Mouse (Mus musculus): ENCODE data around the gene Stim2. TPM values are rescaled to one million over a fixed set of nuclear protein-coding genes. Genes with fewer than 3 reads are reported as not detected.
A peak's percentile ranks its signal among the peaks of the same experiment; 100 is the strongest.

Stim2 gene
- polyA plus RNA-seq, 1 experiment from 2014 or later = 23.0 TPM

DNA sequence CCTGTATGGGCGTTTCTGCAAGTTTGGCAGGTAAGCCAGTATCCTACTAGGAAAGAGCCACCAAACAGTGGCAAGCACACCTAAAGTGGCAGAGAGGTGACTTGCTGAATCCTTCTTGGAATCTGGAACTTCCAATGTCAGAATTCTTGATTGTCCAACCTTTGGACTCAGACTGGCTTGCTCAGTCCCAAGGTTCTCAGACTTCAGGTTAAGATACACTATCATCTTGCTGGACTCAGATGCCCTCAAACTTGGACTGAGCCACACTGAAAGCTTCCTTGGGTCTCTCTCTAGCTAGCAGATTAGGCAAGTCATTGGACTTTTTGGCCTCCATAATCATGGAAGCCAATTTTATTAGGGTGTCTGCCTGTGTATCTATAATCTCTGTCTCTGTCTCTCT is 10.8 kb upstream of the Stim2 start:
- Histone ChIP-seq H3K27me3 (replicated peaks; ENCODE audit: control insufficient read depth, insufficient read depth, low read length) (no peaks in the 10 kb centered on the region), H3K4me2 (ENCODE audit: low read length) (no peak overlapping the region)
- 74% methylated on average over 1 of the region's 1 CpGs for WGBS

DNA sequence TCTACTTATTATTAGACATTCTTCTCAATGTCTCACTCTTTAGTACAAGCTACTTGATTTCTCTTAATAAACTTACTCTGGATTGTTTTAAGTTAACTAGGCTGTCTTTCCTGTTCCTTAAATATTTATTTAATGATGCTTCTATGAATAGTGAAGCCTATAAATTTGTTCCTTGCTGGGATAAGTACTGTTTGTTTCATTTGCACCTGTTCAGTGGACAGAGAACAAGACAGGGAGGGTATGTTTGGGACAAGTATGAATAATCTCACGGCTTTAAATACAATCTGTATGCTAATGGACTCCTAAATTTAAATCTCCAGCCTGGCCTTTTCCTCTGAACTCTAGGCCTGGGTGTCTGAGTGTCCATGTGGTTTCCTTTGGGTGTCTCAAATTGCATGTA is 10.2 kb upstream of the Stim2 start:
- H3K9ac ChIP-seq (ENCODE audit: low read depth, low read length) = no peak overlapping the region
- ATAC-seq = no peak
- no peak overlapping the region for H3K4me3 ChIP-seq (ENCODE audit: low read length)
- H3K36me3 ChIP-seq (ENCODE audit: control insufficient read depth, insufficient read depth, low read length) = no peaks in the 10 kb centered on the region
- no peaks in the 10 kb centered on the region for H3K9me3 ChIP-seq (ENCODE audit: control insufficient read depth, low read length)
- WGBS = 75% methylated on average over 1 of the region's 1 CpGs
- H3K27me3 ChIP-seq (replicated peaks; ENCODE audit: control insufficient read depth, insufficient read depth, low read length) = no peaks in the 10 kb centered on the region
- H3K4me1 ChIP-seq (ENCODE audit: control insufficient read depth, insufficient read depth, low read depth, low read length) = no peaks in the 10 kb centered on the region
- no peak overlapping the region for H3K27ac ChIP-seq (ENCODE audit: low read depth, low read length)
- no peak overlapping the region for H3K4me2 ChIP-seq (ENCODE audit: low read length)

More for the DNA sequence above, 10.8 kb upstream of the Stim2 start:
- H3K4me3 ChIP-seq (ENCODE audit: low read length) = no peak overlapping the region
- no peak for ATAC-seq
- H3K4me1 ChIP-seq (ENCODE audit: control insufficient read depth, insufficient read depth, low read depth, low read length) = no peaks in the 10 kb centered on the region
- no peaks in the 10 kb centered on the region for H3K9me3 ChIP-seq (ENCODE audit: control insufficient read depth, low read length)
- no peaks in the 10 kb centered on the region for H3K36me3 ChIP-seq (ENCODE audit: control insufficient read depth, insufficient read depth, low read length)
- H3K9ac ChIP-seq (ENCODE audit: low read depth, low read length) = no peak overlapping the region
- H3K27ac ChIP-seq (ENCODE audit: low read depth, low read length) = no peak overlapping the region

DNA sequence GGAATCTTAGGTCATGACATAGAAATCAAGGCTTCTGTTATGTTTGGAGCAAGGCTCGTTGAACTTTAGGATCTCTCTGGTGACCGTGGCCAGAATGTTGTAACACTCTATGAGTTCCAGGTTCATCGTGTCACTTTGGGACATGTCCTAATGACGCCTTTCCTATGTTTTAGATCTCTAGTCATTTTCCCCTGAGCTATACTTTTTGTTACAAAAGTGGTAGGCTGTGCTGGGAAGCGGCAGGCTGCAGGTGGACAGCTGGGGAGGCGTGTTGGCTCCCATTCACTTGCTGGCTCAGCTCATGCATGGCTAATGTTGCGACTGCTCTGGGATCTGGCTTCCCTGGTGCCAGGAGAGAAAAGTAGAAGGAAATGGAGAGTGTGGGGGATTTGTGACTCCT is 5.7 kb upstream of the Stim2 start:
- H3K27ac ChIP-seq (ENCODE audit: low read depth, low read length) = no peak overlapping the region
- H3K9ac ChIP-seq (ENCODE audit: low read depth, low read length) = no peak overlapping the region
- no peaks in the 10 kb centered on the region; the same call in 1 of the 2 replicates for H3K4me1 ChIP-seq (ENCODE audit: control insufficient read depth, insufficient read depth, low read depth, low read length)
- H3K27me3 ChIP-seq (replicated peaks; ENCODE audit: control insufficient read depth, insufficient read depth, low read length) = no peaks in the 10 kb centered on the region
- H3K4me3 ChIP-seq (ENCODE audit: low read length) = no peak overlapping the region
- H3K4me2 ChIP-seq (ENCODE audit: low read length) = no peak overlapping the region
- no peaks in the 10 kb centered on the region for H3K36me3 ChIP-seq (ENCODE audit: control insufficient read depth, insufficient read depth, low read length)
- no peak for ATAC-seq
- H3K9me3 ChIP-seq (ENCODE audit: control insufficient read depth, low read length) = no peaks in the 10 kb centered on the region
- WGBS = 44% methylated on average over 7 of the region's 7 CpGs

GRCm38 (mm10) chr5:53994576-53994975 is 3.7 kb upstream of the Stim2 start:
- Histone ChIP-seq H3K9ac (ENCODE audit: low read depth, low read length) (no peak overlapping the region), H3K4me3 (ENCODE audit: low read length) (no peak overlapping the region), H3K4me1 (ENCODE audit: control insufficient read depth, insufficient read depth, low read depth, low read length) (peaks cover under 1% of the 10 kb centered on the region; the same call in 1 of the 2 replicates), H3K27ac (ENCODE audit: low read depth, low read length) (no peak overlapping the region), H3K9me3 (ENCODE audit: control insufficient read depth, low read length) (no peaks in the 10 kb centered on the region), H3K27me3 (replicated peaks; ENCODE audit: control insufficient read depth, insufficient read depth, low read length) (no peaks in the 10 kb centered on the region), H3K4me2 (ENCODE audit: low read length) (peak overlapping the region; percentile 73; the same call in 1 of the 2 replicates), H3K36me3 (ENCODE audit: control insufficient read depth, insufficient read depth, low read length) (no peaks in the 10 kb centered on the region)
- ATAC-seq = no peak
- 81% methylated on average over 4 of the region's 4 CpGs for WGBS

GRCm38 (mm10) chr5:53995316-53995715 is 3.0 kb upstream of the Stim2 start:
- Histone ChIP-seq H3K36me3 (ENCODE audit: control insufficient read depth, insufficient read depth, low read length) (no peaks in the 10 kb centered on the region), H3K27me3 (replicated peaks; ENCODE audit: control insufficient read depth, insufficient read depth, low read length) (no peaks in the 10 kb centered on the region), H3K4me1 (ENCODE audit: control insufficient read depth, insufficient read depth, low read depth, low read length) (peaks cover 7% of the 10 kb centered on the region), H3K4me2 (ENCODE audit: low read length) (peak overlapping the region; percentile 73), H3K4me3 (ENCODE audit: low read length) (peak overlapping the region; percentile 46), H3K9ac (ENCODE audit: low read depth, low read length) (peak overlapping the region; percentile 54), H3K9me3 (ENCODE audit: control insufficient read depth, low read length) (no peaks in the 10 kb centered on the region), H3K27ac (ENCODE audit: low read depth, low read length) (no peak overlapping the region)
- WGBS = 0% methylated on average over 34 of the region's 34 CpGs
- ATAC-seq = peak; percentile 53

GRCm38 (mm10) chr5:53996822-53997221 is 1.5 kb upstream of the Stim2 start:
- Histone ChIP-seq H3K4me1 (ENCODE audit: control insufficient read depth, insufficient read depth, low read depth, low read length) (peaks cover 13% of the 10 kb centered on the region), H3K36me3 (ENCODE audit: control insufficient read depth, insufficient read depth, low read length) (no peaks in the 10 kb centered on the region), H3K27ac (ENCODE audit: low read depth, low read length) (no peak overlapping the region), H3K27me3 (replicated peaks; ENCODE audit: control insufficient read depth, insufficient read depth, low read length) (no peaks in the 10 kb centered on the region), H3K4me2 (ENCODE audit: low read length) (no peak overlapping the region), H3K9me3 (ENCODE audit: control insufficient read depth, low read length) (no peaks in the 10 kb centered on the region), H3K9ac (ENCODE audit: low read depth, low read length) (no peak overlapping the region), H3K4me3 (ENCODE audit: low read length) (no peak overlapping the region)
- no peak for ATAC-seq
- WGBS = 91% methylated on average over 6 of the region's 6 CpGs

DNA sequence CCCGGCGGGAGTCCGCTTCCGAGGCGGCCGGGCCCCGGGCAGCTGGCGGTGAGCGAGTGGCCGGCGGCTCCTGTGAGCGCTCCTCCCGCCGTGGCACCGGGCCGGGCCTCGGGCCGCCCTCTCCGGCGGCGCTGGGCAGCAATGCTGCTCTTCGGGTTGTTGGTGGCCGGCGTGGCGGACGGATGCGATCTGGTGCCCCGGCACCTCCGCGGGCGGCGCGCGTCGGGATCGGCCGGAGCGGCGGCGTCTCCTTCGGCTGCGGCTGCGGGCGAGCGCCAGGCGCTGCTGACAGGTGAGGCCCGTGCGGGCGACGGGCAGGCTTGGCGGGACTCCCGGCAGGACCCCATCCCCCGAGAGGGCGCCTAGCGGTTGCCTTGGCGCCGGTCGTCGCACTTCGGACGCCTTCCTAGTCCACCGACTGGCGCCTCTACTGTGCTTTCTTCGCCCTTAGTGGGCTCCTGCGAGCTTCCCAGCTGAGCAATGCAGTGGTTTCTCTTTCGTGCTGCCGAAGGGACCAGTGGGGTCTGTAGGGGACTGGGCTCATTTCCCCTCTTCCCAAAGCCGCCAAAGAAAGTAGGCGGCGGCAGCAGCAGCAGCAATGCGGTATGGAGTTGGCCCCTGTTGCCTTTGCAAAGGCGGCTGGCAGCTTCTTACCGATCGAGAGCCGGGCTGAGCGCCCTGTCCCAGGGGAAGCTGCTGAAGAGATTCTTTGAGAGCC is 603 bp downstream of the Stim2 start:
- Histone ChIP-seq H3K9ac (ENCODE audit: low read depth, low read length) (peak overlapping the region; percentile 93), H3K9me3 (ENCODE audit: control insufficient read depth, low read length) (no peaks in the 10 kb centered on the region), H3K36me3 (ENCODE audit: control insufficient read depth, insufficient read depth, low read length) (no peaks in the 10 kb centered on the region), H3K27me3 (replicated peaks; ENCODE audit: control insufficient read depth, insufficient read depth, low read length) (no peaks in the 10 kb centered on the region), H3K27ac (ENCODE audit: low read depth, low read length) (peak overlapping the region; percentile 93), H3K4me3 (ENCODE audit: low read length) (peak overlapping the region; percentile 94), H3K4me2 (ENCODE audit: low read length) (peak overlapping the region; percentile 79), H3K4me1 (ENCODE audit: control insufficient read depth, insufficient read depth, low read depth, low read length) (peaks cover 13% of the 10 kb centered on the region)
- WGBS = under 1% methylated on average over 63 of the region's 76 CpGs
- ATAC-seq = peak; percentile 58

DNA sequence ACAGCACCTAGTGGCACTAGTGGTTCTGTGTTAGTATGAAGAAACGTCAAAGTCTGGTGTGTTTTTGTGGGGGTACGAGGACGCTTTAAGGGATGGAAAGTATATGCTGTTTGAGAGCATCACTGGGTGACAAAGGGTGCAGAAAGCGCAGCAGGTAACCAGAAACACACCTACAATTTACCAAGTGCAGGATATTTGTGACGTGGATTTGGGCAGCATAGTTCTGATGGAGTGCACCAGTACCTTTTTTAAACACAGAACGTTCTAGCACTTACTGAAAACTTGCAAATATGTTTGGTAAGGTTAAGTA is 1.1 kb downstream of the Stim2 start:
- Histone ChIP-seq H3K9ac (ENCODE audit: low read depth, low read length) (peak overlapping the region; percentile 93), H3K4me3 (ENCODE audit: low read length) (peak overlapping the region; percentile 94), H3K4me2 (ENCODE audit: low read length) (peak overlapping the region; percentile 79), H3K36me3 (ENCODE audit: control insufficient read depth, insufficient read depth, low read length) (no peaks in the 10 kb centered on the region), H3K9me3 (ENCODE audit: control insufficient read depth, low read length) (no peaks in the 10 kb centered on the region), H3K27me3 (replicated peaks; ENCODE audit: control insufficient read depth, insufficient read depth, low read length) (no peaks in the 10 kb centered on the region), H3K27ac (ENCODE audit: low read depth, low read length) (peak overlapping the region; percentile 93), H3K4me1 (ENCODE audit: control insufficient read depth, insufficient read depth, low read depth, low read length) (peaks cover 13% of the 10 kb centered on the region)
- no peak for ATAC-seq
- 0% methylated on average over 6 of the region's 6 CpGs for WGBS

DNA sequence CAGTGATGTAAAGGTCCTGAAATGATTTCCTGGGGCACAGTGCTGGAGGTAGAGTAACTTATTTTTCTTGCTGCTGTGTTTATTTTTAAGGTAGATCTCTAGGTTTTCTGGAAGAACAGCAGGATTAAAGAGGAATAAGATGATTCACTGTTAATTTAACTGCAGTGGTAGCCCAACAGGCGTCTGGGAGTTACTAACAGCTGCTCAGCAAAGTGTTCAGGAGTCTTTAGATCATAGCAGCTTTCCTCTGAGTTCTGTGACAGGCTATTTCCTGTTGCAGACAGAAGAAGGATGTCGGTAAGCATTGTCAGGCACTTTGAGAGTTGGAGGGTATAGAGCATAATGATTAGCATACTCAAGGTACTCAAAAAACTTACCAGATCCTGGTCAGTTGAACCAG is 1.5 kb downstream of the Stim2 start:
- Histone ChIP-seq H3K4me2 (ENCODE audit: low read length) (peak overlapping the region; percentile 79), H3K27ac (ENCODE audit: low read depth, low read length) (no peak overlapping the region), H3K4me3 (ENCODE audit: low read length) (peak overlapping the region; percentile 94), H3K27me3 (replicated peaks; ENCODE audit: control insufficient read depth, insufficient read depth, low read length) (no peaks in the 10 kb centered on the region), H3K36me3 (ENCODE audit: control insufficient read depth, insufficient read depth, low read length) (no peaks in the 10 kb centered on the region), H3K4me1 (ENCODE audit: control insufficient read depth, insufficient read depth, low read depth, low read length) (peaks cover 13% of the 10 kb centered on the region), H3K9ac (ENCODE audit: low read depth, low read length) (peak overlapping the region; percentile 93), H3K9me3 (ENCODE audit: control insufficient read depth, low read length) (no peaks in the 10 kb centered on the region)
- no peak for ATAC-seq
- WGBS = 0% methylated on average over 2 of the region's 2 CpGs

Data from hindbrain, embryonic 16.5 days (tissue).